ENCODE assay signal across 8 mouse cellular contexts in the genomic region with DNA sequence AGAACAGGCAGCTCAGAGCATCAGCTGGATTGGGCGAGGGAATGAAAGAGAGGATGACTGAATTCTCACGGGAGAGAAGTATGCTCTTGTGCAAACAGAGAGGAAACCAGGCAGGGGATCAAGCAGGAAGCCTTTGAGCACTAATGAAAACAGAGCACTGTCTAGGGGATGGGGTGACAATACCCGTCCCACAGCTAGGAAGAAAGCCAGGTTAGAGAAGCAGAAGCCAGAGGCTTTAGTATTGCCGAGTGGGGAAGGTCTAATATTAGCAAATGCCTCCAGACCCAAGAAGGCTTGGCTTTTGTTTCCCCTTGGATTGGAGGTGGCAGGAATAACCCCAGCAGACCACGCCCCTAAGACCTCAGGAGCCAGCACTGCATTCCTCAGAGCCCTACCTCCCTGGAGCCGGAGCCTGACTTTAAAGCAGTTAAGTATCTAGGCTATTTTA. TPM values are rescaled to one million over a fixed set of nuclear protein-coding genes. Genes with fewer than 3 reads are reported as not detected.
A peak's percentile ranks its signal among the peaks of the same experiment; 100 is the strongest.
DNase-seq lines count a peak whose midpoint lies in the region; ATAC-seq lines count a peak whose summit lies in the region.

No protein-coding gene starts in this region.

- H3K4me2 ChIP-seq in heart, embryonic 14.5 days (ENCODE audit: low read length): peak overlapping the region; percentile 54
- peak overlapping the region; percentile 26 for H3K4me2 ChIP-seq in neural tube, embryonic 12.5 days (replicated peaks)

- DNase-seq in adrenal gland, postnatal 36 days: peak; percentile 8 to 24
- DNase-seq in adrenal gland, adult 2 months: no peak
- peak; percentile 40 to 60 for DNase-seq in kidney, postnatal 4 days
- DNase-seq in ovary, postnatal 36 days (ENCODE audit: low spot score): no peak
- no peak for DNase-seq in right cerebral cortex, adult 2 months (ENCODE audit: low spot score in 2 of 2)
- no peak for DNase-seq in urinary bladder, adult 18-20 months (ENCODE audit: low spot score in 2 of 2)

- no peaks in the 10 kb centered on the region for H3K27me3 ChIP-seq in heart, embryonic 14.5 days (ENCODE audit: control insufficient read depth, insufficient read depth, low read length)
- no peaks in the 10 kb centered on the region for H3K27me3 ChIP-seq in neural tube, embryonic 12.5 days (replicated peaks)

- H3K36me3 ChIP-seq in heart, embryonic 14.5 days (ENCODE audit: control insufficient read depth, insufficient read depth, low read length): no peaks in the 10 kb centered on the region
- H3K36me3 ChIP-seq in neural tube, embryonic 12.5 days: no peaks in the 10 kb centered on the region

- peak overlapping the region; percentile 79 to 84 for H3K27ac ChIP-seq in heart, embryonic 14.5 days (replicated peaks in 1 of 2; ENCODE audit: control insufficient read depth in 1 of 2, insufficient read depth in 1 of 2, low read depth in 2 of 2, low read length in 2 of 2)
- H3K27ac ChIP-seq in neural tube, embryonic 12.5 days: peak overlapping the region; percentile 38; the same call in 1 of the 2 replicates

- no peaks in the 10 kb centered on the region for H3K9me3 ChIP-seq in heart, embryonic 14.5 days (ENCODE audit: control insufficient read depth, low read length)
- no peaks in the 10 kb centered on the region for H3K9me3 ChIP-seq in neural tube, embryonic 12.5 days

- peaks cover 36 to 75% of the 10 kb centered on the region in 2 experiments for H3K4me1 ChIP-seq in heart, embryonic 14.5 days (ENCODE audit: control insufficient read depth in 2 of 2, insufficient read depth in 2 of 2, low read length in 2 of 2)
- H3K4me1 ChIP-seq in neural tube, embryonic 12.5 days: peaks cover 64% of the 10 kb centered on the region

- 3% methylated on average over 6 of the region's 6 CpGs for WGBS in heart, embryonic 14.5 days
- 11% methylated on average over 6 of the region's 6 CpGs for WGBS in neural tube, embryonic 12.5 days

- ATAC-seq in heart, embryonic 14.5 days (ENCODE audit: insufficient number of reproducible peaks, insufficient read depth, low FRiP score, low read depth): peak; percentile 66
- ATAC-seq in neural tube, embryonic 12.5 days (ENCODE audit: low FRiP score, low read depth): no peak; the same call in 1 of the 2 replicates

- peak overlapping the region in 1 of 2 experiments; percentile 2; a peak in 1 of 4 replicates for H3K4me3 ChIP-seq in heart, embryonic 14.5 days (ENCODE audit: control insufficient read depth in 1 of 2, insufficient read depth in 1 of 2, low read depth in 1 of 2, low read length in 2 of 2)
- H3K4me3 ChIP-seq in neural tube, embryonic 12.5 days: no peak overlapping the region

- peak overlapping the region; percentile 14; the same call in 1 of the 2 replicates for H3K9ac ChIP-seq in heart, embryonic 14.5 days (ENCODE audit: low read length)
- H3K9ac ChIP-seq in neural tube, embryonic 12.5 days: no peak overlapping the region; the same call in none of the 2 replicates

RNA-seq across cellular contexts. Expression of a gene that starts 19.3 kb away (rescaled TPM):
- 1 to 10 TPM; 3.8 to 6.7 TPM for total RNA-seq in adrenal gland, postnatal 36 days (2021)
- total RNA-seq in adrenal gland, adult 2 months (2021): 1 to 10 TPM; 3.4 to 5.5 TPM
- polyA plus RNA-seq in adrenal gland, adult 2 months (2012; rRNA removed): 6.9 and 8.8 TPM in 2 replicates
- 8.1 and 8.8 TPM in 2 replicates for polyA plus RNA-seq in heart, embryonic 14.5 days (2014; fragmentation: Nextera tagmentation; extraction: Ambion mirVana)
- polyA plus RNA-seq in neural tube, embryonic 12.5 days (2016; fragmentation: Nextera tagmentation; extraction: Ambion mirVana): 19.5 and 21.0 TPM in 2 replicates

RNA-seq across cellular contexts. Expression of a gene that starts 51.6 kb away (rescaled TPM):
- 10 to 100 TPM; 60.4 to 72.2 TPM for total RNA-seq in adrenal gland, postnatal 36 days (2021)
- total RNA-seq in adrenal gland, adult 2 months (2021): 10 to 100 TPM; 52.2 to 87.8 TPM
- 45.7 and 60.6 TPM in 2 replicates for polyA plus RNA-seq in adrenal gland, adult 2 months (2012; rRNA removed)
- 46.3 and 53.2 TPM in 2 replicates for polyA plus RNA-seq in heart, embryonic 14.5 days (2014; fragmentation: Nextera tagmentation; extraction: Ambion mirVana)
- 80.9 and 84.9 TPM in 2 replicates for polyA plus RNA-seq in neural tube, embryonic 12.5 days (2016; fragmentation: Nextera tagmentation; extraction: Ambion mirVana)

Comparison
In these comparisons a context has a peak if more than half of its experiments do, and no peak if none do; other contexts are left out.
1. DNase-seq: peak in adrenal gland, postnatal 36 days (2 of 2) and kidney, postnatal 4 days (2 of 2); none in adrenal gland, adult 2 months (single experiment), ovary, postnatal 36 days (single experiment), right cerebral cortex, adult 2 months (0 of 2) and urinary bladder, adult 18-20 months (0 of 2).